Mouse (Mus musculus): ENCODE data around the gene Slc26a1. TPM values are rescaled to one million over a fixed set of nuclear protein-coding genes. Genes with fewer than 3 reads are reported as not detected.
A peak's percentile ranks its signal among the peaks of the same experiment; 100 is the strongest.
"Not testable (repeated sequence)": the region's sequence is repeated elsewhere in the genome, so short reads cannot be mapped to it uniquely, and the experiment has no call there.

Slc26a1 gene
- polyA plus RNA-seq, 1 experiment from 2014 or later: 0.61 TPM

- no peak overlapping the region for H3K4me3 ChIP-seq
- no peaks in the 10 kb centered on the region for H3K4me1 ChIP-seq
- peak; percentile 18 for DNase-seq (ENCODE audit: low spot score)
- WGBS: 89% methylated on average over 11 of the region's 11 CpGs
- H3K27me3 ChIP-seq (ENCODE audit: low read depth, poor library complexity, severe bottlenecking): no peaks in the 10 kb centered on the region
- peaks cover 88% of the 10 kb centered on the region for H3K36me3 ChIP-seq
- no peak overlapping the region for H3K27ac ChIP-seq
- H3K9me3 ChIP-seq (replicated peaks): no peaks in the 10 kb centered on the region
Measured at GRCm38 (mm10) chr5:108648937-108649576, 26.3 kb downstream of the Slc26a1 start.

DNA sequence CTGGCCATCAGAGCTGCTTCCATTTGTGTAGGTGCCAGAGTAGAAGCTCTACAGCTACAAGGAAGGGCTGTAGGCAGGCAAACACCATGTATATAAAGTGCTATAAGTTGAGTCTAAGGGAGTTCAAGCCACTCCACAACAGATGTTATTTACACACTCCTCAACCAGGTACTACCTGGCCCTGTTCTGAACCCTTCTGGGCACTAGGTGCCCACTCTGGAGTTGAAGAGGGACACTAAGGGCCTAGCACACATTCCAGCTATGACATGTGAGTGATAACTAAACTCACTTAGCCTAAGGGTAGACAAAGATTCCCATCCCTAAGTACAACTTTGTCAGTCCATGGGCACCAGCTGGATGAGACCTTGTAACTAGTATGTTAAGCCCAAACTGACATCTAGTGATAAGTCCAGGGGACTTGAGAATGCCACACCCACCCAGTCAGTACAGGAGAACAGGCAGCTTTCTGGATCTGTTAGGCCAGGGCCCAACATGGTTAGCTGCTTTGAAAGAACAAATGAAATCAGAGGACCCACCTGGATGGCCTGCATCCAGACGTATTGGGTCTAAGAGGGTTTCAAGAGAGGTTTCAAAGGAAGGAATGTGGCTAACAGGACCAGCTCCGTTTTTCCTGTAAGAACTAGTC is 27.4 kb downstream of the Slc26a1 start:
- 89% methylated on average over 2 of the region's 2 CpGs for WGBS
- H3K4me3 ChIP-seq: no peak overlapping the region
- peaks cover 78% of the 10 kb centered on the region for H3K36me3 ChIP-seq

GRCm38 (mm10) chr5:108647311-108647710 is 28.1 kb downstream of the Slc26a1 start:
- Histone ChIP-seq H3K4me1 (no peaks in the 10 kb centered on the region), H3K27me3 (ENCODE audit: low read depth, poor library complexity, severe bottlenecking) (no peaks in the 10 kb centered on the region), H3K4me3 (no peak overlapping the region), H3K36me3 (peaks cover 71% of the 10 kb centered on the region), H3K9me3 (replicated peaks) (no peaks in the 10 kb centered on the region), H3K27ac (no peak overlapping the region)
- 91% methylated on average over 2 of the region's 2 CpGs for WGBS
- peak; percentile 19 for DNase-seq (ENCODE audit: low spot score)

More for the DNA sequence above, 27.4 kb downstream of the Slc26a1 start:
- no peaks in the 10 kb centered on the region for H3K9me3 ChIP-seq (replicated peaks)
- peak; percentile 15 for DNase-seq (ENCODE audit: low spot score)
- no peaks in the 10 kb centered on the region for H3K27me3 ChIP-seq (ENCODE audit: low read depth, poor library complexity, severe bottlenecking)
- no peaks in the 10 kb centered on the region for H3K4me1 ChIP-seq
- no peak overlapping the region for H3K27ac ChIP-seq

DNA sequence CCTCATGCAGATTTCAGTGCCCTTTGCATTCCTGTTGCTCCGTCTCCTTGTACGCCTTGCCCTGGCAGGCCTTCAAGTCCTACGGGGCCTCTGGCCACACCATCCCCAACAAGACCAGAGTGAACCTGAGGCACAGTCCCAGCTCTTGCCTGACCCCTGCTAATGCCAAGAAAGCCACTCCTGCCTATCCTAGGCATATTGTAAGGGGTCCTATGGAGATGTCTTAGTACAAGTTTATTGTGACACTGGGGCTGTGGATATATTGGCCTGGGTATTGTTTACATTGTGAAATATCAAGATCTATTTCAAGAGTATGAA is 29.1 kb downstream of the Slc26a1 start:
- Histone ChIP-seq H3K4me1 (no peaks in the 10 kb centered on the region), H3K27me3 (ENCODE audit: low read depth, poor library complexity, severe bottlenecking) (no peaks in the 10 kb centered on the region), H3K4me3 (no peak overlapping the region), H3K27ac (no peak overlapping the region), H3K9me3 (replicated peaks) (no peaks in the 10 kb centered on the region), H3K36me3 (peaks cover 64% of the 10 kb centered on the region)
- 94% methylated on average over 3 of the region's 3 CpGs for WGBS
- DNase-seq (ENCODE audit: low spot score): peak; percentile 13

- 90% methylated on average over 9 of the region's 9 CpGs for WGBS
- Histone ChIP-seq H3K27ac (no peak overlapping the region), H3K4me3 (no peak overlapping the region), H3K27me3 (ENCODE audit: low read depth, poor library complexity, severe bottlenecking) (no peaks in the 10 kb centered on the region), H3K4me1 (no peaks in the 10 kb centered on the region), H3K36me3 (peaks cover 62% of the 10 kb centered on the region), H3K9me3 (replicated peaks) (no peaks in the 10 kb centered on the region)
- DNase-seq (ENCODE audit: low spot score): peak; percentile 19
Measured at GRCm38 (mm10) chr5:108645651-108646342, 29.6 kb downstream of the Slc26a1 start.

DNA sequence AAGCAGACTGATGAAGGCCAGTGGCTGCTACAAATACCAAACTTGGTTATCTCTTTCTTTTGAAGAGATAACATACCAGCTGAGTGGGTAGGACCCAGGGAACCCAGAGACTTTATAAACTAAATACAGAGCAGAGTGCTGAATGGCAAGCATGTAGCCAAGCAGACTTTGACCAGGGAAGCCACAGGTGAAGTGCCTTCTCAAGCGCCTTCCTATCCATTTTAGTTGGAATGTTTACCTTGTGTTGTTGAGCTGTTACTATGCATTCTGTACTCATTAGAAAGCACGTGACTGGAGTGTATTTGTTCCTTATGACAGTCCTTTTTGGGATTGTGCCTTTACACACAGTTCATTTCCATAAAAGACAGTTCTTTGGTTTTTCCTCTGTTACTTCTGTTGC is 31.7 kb downstream of the Slc26a1 start:
- Histone ChIP-seq H3K27me3 (ENCODE audit: low read depth, poor library complexity, severe bottlenecking) (no peaks in the 10 kb centered on the region), H3K36me3 (peaks cover 41% of the 10 kb centered on the region), H3K27ac (no peak overlapping the region), H3K4me3 (no peak overlapping the region), H3K9me3 (replicated peaks) (no peaks in the 10 kb centered on the region), H3K4me1 (no peaks in the 10 kb centered on the region)
- WGBS: 88% methylated on average over 2 of the region's 2 CpGs
- DNase-seq (ENCODE audit: low spot score): no peak

DNA sequence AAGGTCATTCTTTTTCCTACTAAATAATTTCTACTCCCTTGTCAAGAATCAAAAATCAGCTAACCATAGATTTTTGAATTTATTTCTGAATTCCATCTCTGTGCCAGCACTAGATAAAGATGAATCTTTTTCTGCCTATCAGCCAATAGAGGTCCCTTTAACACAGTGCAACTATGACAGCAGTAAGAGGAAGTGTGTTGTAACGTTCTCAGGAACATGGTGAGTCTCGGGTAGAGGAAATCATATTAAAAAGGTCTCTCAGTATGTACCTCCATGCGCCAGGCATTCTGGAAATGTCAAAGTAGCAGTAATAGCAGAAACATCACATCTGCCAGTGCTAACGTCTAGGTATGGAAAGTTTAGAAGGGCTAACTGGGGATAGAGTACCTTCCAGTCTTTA is 39.2 kb downstream of the Slc26a1 start:
- no peaks in the 10 kb centered on the region for H3K27me3 ChIP-seq (ENCODE audit: low read depth, poor library complexity, severe bottlenecking)
- DNase-seq (ENCODE audit: low spot score): no peak
- H3K4me1 ChIP-seq: no peaks in the 10 kb centered on the region
- H3K27ac ChIP-seq: no peak overlapping the region
- H3K9me3 ChIP-seq (replicated peaks): no peaks in the 10 kb centered on the region
- no peaks in the 10 kb centered on the region for H3K36me3 ChIP-seq
- H3K4me3 ChIP-seq: no peak overlapping the region
- 78% methylated on average over 4 of the region's 4 CpGs for WGBS

GRCm38 (mm10) chr5:108634088-108634487 is 41.3 kb downstream of the Slc26a1 start:
- WGBS: 92% methylated on average over 2 of the region's 3 CpGs

DNA sequence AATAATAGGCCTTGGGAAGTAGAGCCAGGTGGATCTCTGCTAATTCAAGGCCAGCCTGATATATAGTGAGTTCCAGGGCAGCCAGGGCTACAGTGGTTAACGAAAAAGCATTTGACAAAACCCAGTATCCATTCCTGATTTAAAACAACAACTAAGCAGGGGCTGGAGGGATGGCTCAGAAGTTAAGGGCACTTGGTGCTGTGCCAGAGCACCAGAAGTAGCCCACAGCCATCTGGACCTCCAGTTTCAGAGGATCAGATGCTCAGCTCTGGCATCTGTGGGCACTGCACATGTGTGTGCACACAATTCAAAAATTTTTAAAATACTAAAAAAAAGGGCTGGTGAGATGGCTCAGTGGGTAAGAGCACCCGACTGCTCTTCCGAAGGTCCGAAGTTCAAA is 41.7 kb downstream of the Slc26a1 start:
- Histone ChIP-seq H3K9me3 (replicated peaks) (no peaks in the 10 kb centered on the region), H3K27me3 (ENCODE audit: low read depth, poor library complexity, severe bottlenecking) (no peaks in the 10 kb centered on the region), H3K36me3 (no peaks in the 10 kb centered on the region), H3K27ac (no peak overlapping the region), H3K4me1 (peaks cover 12% of the 10 kb centered on the region), H3K4me3 (no peak overlapping the region)
- WGBS: 80% methylated on average over 4 of the region's 4 CpGs
- DNase-seq (ENCODE audit: low spot score): no peak

More at GRCm38 (mm10) chr5:108634088-108634487, 41.3 kb downstream of the Slc26a1 start:
- not testable (repeated sequence) for H3K27ac ChIP-seq; DNase-seq (ENCODE audit: low spot score); H3K27me3 ChIP-seq (ENCODE audit: low read depth, poor library complexity, severe bottlenecking); H3K9me3 ChIP-seq (replicated peaks); H3K4me3 ChIP-seq; H3K36me3 ChIP-seq; H3K4me1 ChIP-seq

- H3K27me3 ChIP-seq (ENCODE audit: low read depth, poor library complexity, severe bottlenecking): no peaks in the 10 kb centered on the region
- DNase-seq (ENCODE audit: low spot score): peak; percentile 94
- peak within 1 kb of the TSS; percentile 93 for H3K27ac ChIP-seq
- H3K4me3 ChIP-seq: peak within 1 kb of the TSS; percentile 96
- H3K36me3 ChIP-seq: no peaks in the 10 kb centered on the region
- WGBS: under 1% methylated on average over 58 of the region's 58 CpGs
- H3K4me1 ChIP-seq: peaks cover 18% of the 10 kb centered on the region
- no peaks in the 10 kb centered on the region for H3K9me3 ChIP-seq (replicated peaks)
Measured at GRCm38 (mm10) chr5:108629634-108630483, 45.5 kb downstream of the Slc26a1 start, which contains the start of the genes Gak and Tmem175. Gak (minus strand) TSS chr5:108629755. Tmem175 (plus strand) TSS chr5:108629770.

GRCm38 (mm10) chr5:108628891-108629633 is 46.3 kb downstream of the Slc26a1 start:
- DNase-seq (ENCODE audit: low spot score): no peak
- Histone ChIP-seq H3K27ac (peak overlapping the region; percentile 93), H3K27me3 (ENCODE audit: low read depth, poor library complexity, severe bottlenecking) (no peaks in the 10 kb centered on the region), H3K4me1 (peaks cover 18% of the 10 kb centered on the region), H3K36me3 (peaks cover 7% of the 10 kb centered on the region), H3K9me3 (replicated peaks) (no peaks in the 10 kb centered on the region), H3K4me3 (peak overlapping the region; percentile 96)
- WGBS: 3% methylated on average over 32 of the region's 32 CpGs

GRCm38 (mm10) chr5:108626050-108626660 is 49.2 kb downstream of the Slc26a1 start:
- H3K36me3 ChIP-seq: peaks cover 36% of the 10 kb centered on the region
- no peak overlapping the region for H3K27ac ChIP-seq
- 90% methylated on average over 4 of the region's 4 CpGs for WGBS
- H3K9me3 ChIP-seq (replicated peaks): no peaks in the 10 kb centered on the region
- no peak for DNase-seq (ENCODE audit: low spot score)
- no peaks in the 10 kb centered on the region for H3K27me3 ChIP-seq (ENCODE audit: low read depth, poor library complexity, severe bottlenecking)
- no peak overlapping the region for H3K4me3 ChIP-seq
- H3K4me1 ChIP-seq: peaks cover 18% of the 10 kb centered on the region

Data from limb, embryonic 10.5 days (tissue).